Mouse (Mus musculus) neural tube, embryonic 12.5 days (tissue): ENCODE results near the gene Lurap1. TPM values are rescaled to one million over a fixed set of nuclear protein-coding genes. Genes with fewer than 3 reads are reported as not detected.

Experiments
- ATAC-seq: fragments of 200-750 bp; cut with Nextera tagmentation; 2 replicates; pipeline ENCODE4 v1.8.0; 2017; ENCODE audit warnings: low read depth, mild to moderate bottlenecking, moderate TSS enrichment, moderate library complexity; ENCODE audit not compliant: low FRiP score
- H3K27ac ChIP-seq: fragments of 300-500 bp; sonication (generic); 2 replicates; pipeline ENCODE4 v1.5.1; 2016
- H3K27me3 ChIP-seq: fragments of 300-500 bp; sonication (generic); replicated peaks from 2 replicates; pipeline ENCODE4 v1.6.1; 2016; ENCODE audit warnings: mild to moderate bottlenecking
- H3K36me3 ChIP-seq: fragments of 300-500 bp; sonication (generic); 2 replicates; pipeline ENCODE4 v1.6.1; 2016; ENCODE audit warnings: mild to moderate bottlenecking
- H3K4me1 ChIP-seq: fragments of 300-500 bp; sonication (generic); 2 replicates; pipeline ENCODE4 v1.6.1; 2016
- H3K4me2 ChIP-seq: fragments of 300-500 bp; sonication (generic); replicated peaks from 2 replicates; pipeline ENCODE4 v1.6.1; 2016; ENCODE audit warnings: mild to moderate bottlenecking
- H3K4me3 ChIP-seq: fragments of 300-500 bp; sonication (generic); 2 replicates; pipeline ENCODE4 v1.5.1; 2016
- H3K9ac ChIP-seq: fragments of 300-500 bp; sonication (generic); 2 replicates; pipeline ENCODE4 v1.6.1; 2016; ENCODE audit warnings: mild to moderate bottlenecking
- H3K9me3 ChIP-seq: fragments of 300-500 bp; sonication (generic); 2 replicates; pipeline ENCODE4 v1.6.1; 2016; ENCODE audit warnings: mild to moderate bottlenecking
- WGBS: fragments of 180-500 bp; shearing (Covaris S2); methylation state at CpG from one replicate; pipeline ENCODE4 v1.1.7; 2016; 5-methylcytosine and 5-hydroxymethylcytosine counted together
- polyA plus RNA-seq: library from polyadenylated mRNA; unstranded; fragments of >200 nt; fragmentation: Nextera tagmentation; extraction: Ambion mirVana; gene quantifications from 2 replicates; pipeline ENCODE4 v1.2.1, GENCODE M21; 2016

The Lurap1 gene
- polyA plus RNA-seq: 1.6 and 1.7 TPM in 2 replicates

DNA sequence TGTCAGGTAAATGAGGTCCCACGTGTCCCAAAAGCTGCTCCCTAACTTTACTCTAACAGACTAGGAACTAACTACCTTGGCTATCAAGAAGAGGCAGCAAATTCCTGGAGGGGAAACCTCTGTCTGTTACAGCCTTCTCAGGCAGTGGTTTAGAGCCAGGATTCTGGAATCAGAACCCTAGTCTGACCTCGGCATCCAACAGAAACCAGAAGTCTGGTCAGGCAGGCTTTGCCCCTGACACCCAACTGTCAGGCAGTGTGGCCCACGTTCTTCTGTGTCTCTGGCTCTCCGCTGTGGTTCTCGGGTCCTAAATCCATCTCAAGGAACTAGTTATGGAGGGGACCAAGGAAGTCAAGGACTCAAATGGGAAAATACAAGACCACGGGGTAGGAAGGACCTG lies at the start of gene Lurap1:
Gene Lurap1, minus strand, starts transcription at position 101 of the 400 bp plus-strand sequence.
- H3K4me2 ChIP-seq: peak within 1 kb of the TSS; percentile 60
- H3K36me3 ChIP-seq: peaks cover 45% of the 10 kb centered on the region
- H3K27ac ChIP-seq: peak within 1 kb of the TSS; percentile 57; the same call in 1 of the 2 replicates
- no peaks in the 10 kb centered on the region for H3K9me3 ChIP-seq
- peak within 1 kb of the TSS; percentile 88 for H3K9ac ChIP-seq
- WGBS: 83% methylated on average over 6 of the region's 6 CpGs
- no peaks in the 10 kb centered on the region for H3K27me3 ChIP-seq
- ATAC-seq: no peak
- peak within 1 kb of the TSS; percentile 72 for H3K4me3 ChIP-seq
- H3K4me1 ChIP-seq: peaks cover 8% of the 10 kb centered on the region

GRCm38 (mm10) chr4:116198422-116198821 lies 47.3 kb upstream of the Lurap1 start:
- WGBS: 88% methylated on average over 2 of the region's 2 CpGs
- Histone ChIP-seq H3K36me3 (no peaks in the 10 kb centered on the region), H3K4me1 (no peaks in the 10 kb centered on the region), H3K9me3 (no peaks in the 10 kb centered on the region), H3K4me2 (no peak overlapping the region), H3K4me3 (no peak overlapping the region), H3K27me3 (no peaks in the 10 kb centered on the region), H3K27ac (no peak overlapping the region), H3K9ac (no peak overlapping the region)
- ATAC-seq: no peak

DNA sequence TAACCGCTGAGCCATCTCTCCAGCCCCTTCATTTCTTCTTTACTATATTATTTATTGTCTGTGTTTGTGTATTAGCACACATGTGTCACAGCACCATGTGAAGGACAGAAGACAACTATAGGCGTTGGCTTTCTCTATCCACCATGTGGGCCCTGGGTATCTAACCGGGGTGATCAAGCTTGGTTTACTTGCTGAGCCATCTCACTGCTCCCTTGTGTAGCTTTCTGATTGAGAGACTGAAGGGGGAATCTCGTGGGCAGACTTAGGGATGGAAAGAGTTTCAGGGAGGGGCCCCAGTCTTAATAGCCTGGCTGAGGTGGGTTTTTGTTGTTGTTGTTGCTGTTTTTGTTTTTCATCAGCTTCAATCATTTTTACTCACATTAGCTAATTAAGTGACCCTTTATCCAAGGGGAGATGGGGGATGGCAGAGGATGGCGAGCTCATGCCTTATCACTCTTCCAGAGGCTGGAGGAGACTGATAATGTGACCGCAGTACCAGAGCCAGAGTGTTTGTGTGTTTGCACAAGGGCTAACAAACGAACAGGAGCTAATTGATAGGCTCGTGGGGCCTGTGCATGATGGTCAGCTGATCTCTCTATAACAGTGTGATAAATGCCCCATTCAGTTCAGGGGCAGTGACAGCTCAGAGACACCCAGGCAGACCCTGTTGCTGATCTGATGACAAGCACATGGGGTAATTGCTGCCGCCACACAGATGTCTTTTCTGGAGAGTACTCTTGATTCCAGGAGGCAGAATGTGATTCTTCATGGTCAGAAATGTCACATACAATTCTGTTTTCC lies 42.6 kb upstream of the Lurap1 start:
- 78% methylated on average over 9 of the region's 9 CpGs for WGBS
- no peaks in the 10 kb centered on the region for H3K27me3 ChIP-seq
- no peak overlapping the region for H3K27ac ChIP-seq
- H3K9ac ChIP-seq: no peak overlapping the region
- H3K36me3 ChIP-seq: no peaks in the 10 kb centered on the region
- H3K4me3 ChIP-seq: no peak overlapping the region
- no peaks in the 10 kb centered on the region for H3K9me3 ChIP-seq
- H3K4me2 ChIP-seq: no peak overlapping the region
- H3K4me1 ChIP-seq: no peaks in the 10 kb centered on the region
- ATAC-seq: no peak

DNA sequence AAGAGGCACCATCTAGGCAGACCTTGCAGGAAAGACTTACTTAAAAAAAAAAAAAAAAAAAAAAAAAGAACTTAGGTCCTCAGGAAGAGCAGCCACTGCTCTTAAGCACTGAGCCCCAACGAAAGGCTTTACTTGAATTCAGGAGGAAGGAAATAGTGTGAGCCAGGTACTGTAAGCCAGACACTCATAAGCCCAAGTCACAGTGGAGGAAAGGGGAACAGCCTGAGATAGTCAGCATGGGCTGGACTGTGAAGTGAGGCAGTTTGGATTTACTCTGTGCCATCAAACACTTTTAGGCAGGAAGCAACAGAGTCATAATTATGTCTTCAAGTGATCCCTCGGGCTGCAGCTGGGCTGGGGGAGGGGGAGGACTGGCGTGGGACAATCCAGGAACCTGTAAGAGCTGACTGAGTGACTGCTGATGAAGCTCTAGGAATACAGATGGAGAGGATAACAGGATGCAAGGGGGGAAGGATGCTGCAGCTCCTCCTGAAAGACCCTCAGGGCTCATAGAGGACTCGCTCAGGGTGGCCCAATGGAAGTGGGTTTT lies 41.2 kb upstream of the Lurap1 start:
- H3K4me3 ChIP-seq: no peak overlapping the region
- H3K4me1 ChIP-seq: no peaks in the 10 kb centered on the region
- 50% methylated on average over 4 of the region's 4 CpGs for WGBS
- H3K27ac ChIP-seq: no peak overlapping the region
- no peak overlapping the region for H3K9ac ChIP-seq
- no peak overlapping the region for H3K4me2 ChIP-seq
- H3K27me3 ChIP-seq: no peaks in the 10 kb centered on the region
- H3K36me3 ChIP-seq: no peaks in the 10 kb centered on the region
- no peak for ATAC-seq
- no peaks in the 10 kb centered on the region for H3K9me3 ChIP-seq

DNA sequence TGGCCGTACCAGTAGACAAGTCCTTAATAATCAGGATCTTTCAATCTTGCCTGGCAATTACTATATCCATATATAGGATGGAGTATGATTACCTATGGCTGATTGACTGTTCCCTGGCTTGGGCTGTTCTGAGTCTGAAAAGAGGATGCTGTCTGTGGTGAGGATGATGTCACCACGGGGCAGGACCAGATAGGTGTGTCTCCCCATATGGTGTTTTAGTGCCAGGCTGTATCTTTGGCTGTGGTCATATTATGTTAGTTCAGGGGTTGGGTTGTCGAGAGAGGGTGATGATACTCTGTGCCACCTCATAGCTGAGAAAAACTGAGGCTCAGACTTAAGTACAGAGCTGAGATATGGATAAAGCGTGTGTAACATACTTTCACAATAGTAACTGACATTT lies 33.9 kb upstream of the Lurap1 start:
- Histone ChIP-seq H3K27ac (no peak overlapping the region), H3K36me3 (no peaks in the 10 kb centered on the region), H3K9ac (no peak overlapping the region), H3K9me3 (no peaks in the 10 kb centered on the region), H3K4me1 (no peaks in the 10 kb centered on the region), H3K4me2 (no peak overlapping the region), H3K4me3 (no peak overlapping the region), H3K27me3 (no peaks in the 10 kb centered on the region)
- no peak for ATAC-seq
- 88% methylated on average over 4 of the region's 4 CpGs for WGBS

DNA sequence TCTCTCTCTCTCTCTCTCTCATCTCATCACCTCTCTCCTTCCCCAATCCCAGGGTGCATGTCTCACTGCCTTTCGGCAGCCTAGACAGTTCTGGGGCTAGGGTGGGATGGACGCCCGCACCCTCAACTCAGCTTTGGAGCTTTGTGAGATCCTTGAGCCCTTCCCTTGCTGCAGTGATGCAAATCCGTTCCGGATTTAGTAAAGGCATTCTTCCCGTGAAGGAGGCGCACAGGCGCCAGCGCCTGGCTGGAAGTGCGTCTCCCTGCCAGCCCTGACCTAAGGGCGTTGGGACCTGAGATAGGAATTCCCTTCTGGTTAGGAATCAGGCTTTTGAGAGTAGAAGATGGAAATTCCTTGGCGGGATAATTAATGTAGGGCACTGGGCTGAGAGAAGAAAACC lies 31.6 kb upstream of the Lurap1 start:
- WGBS: 11% methylated on average over 12 of the region's 12 CpGs
- H3K4me3 ChIP-seq: no peak overlapping the region
- peak overlapping the region; percentile 39 for H3K4me2 ChIP-seq
- H3K27me3 ChIP-seq: no peaks in the 10 kb centered on the region
- H3K4me1 ChIP-seq: no peaks in the 10 kb centered on the region
- no peak overlapping the region for H3K27ac ChIP-seq
- no peaks in the 10 kb centered on the region for H3K9me3 ChIP-seq
- ATAC-seq: no peak
- no peaks in the 10 kb centered on the region for H3K36me3 ChIP-seq
- no peak overlapping the region for H3K9ac ChIP-seq

DNA sequence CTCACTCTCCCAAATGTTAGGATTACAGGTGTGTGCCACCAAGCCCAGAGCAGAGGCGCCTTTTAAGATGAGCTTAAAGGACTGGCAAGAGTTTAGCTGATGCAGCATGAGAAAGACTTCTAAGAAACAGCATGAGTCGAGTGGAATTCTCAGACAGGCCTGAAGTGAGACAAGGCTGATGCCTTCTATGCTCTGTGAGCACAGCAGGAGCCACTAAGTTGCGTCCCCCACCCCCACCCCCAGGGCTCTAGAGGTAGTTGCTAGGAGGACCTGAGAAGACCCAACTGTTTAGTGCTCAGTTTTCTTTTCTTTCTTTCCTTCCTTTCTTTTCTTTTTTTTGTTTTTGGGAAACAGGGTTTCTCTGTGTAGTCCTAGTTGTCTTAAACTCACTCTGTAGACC lies 30.9 kb upstream of the Lurap1 start:
- Histone ChIP-seq H3K27me3 (no peaks in the 10 kb centered on the region), H3K9ac (no peak overlapping the region), H3K4me3 (no peak overlapping the region), H3K27ac (no peak overlapping the region), H3K36me3 (no peaks in the 10 kb centered on the region), H3K4me1 (peaks cover 4% of the 10 kb centered on the region; the same call in 1 of the 2 replicates), H3K4me2 (no peak overlapping the region), H3K9me3 (no peaks in the 10 kb centered on the region)
- WGBS: 42% methylated on average over 3 of the region's 3 CpGs
- no peak for ATAC-seq

DNA sequence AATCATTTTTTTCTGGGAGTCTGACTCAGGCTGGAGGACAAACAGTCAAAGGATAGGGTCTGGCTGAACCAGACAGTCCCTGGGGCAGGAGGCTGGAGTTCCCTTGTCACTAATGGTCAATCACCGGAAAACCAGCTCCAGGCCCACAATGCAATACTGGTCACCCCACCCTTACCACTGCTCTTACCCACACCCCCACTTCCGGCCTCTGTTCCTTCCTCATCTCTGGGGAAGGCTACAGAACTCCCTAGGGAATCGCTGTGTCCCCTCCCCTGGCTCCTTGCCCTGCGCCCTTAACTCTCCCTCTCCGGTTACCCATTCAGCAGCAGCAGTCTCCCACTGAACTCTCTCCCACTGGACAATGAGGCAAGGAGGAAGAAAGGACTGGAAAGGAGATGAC lies 26.0 kb upstream of the Lurap1 start:
- no peak overlapping the region for H3K4me2 ChIP-seq
- no peak overlapping the region for H3K27ac ChIP-seq
- no peak for ATAC-seq

GRCm38 (mm10) chr4:116176543-116176988 lies 25.4 kb upstream of the Lurap1 start:
- Histone ChIP-seq H3K9ac (no peak overlapping the region), H3K9me3 (no peaks in the 10 kb centered on the region), H3K36me3 (no peaks in the 10 kb centered on the region), H3K4me3 (no peak overlapping the region), H3K27me3 (no peaks in the 10 kb centered on the region), H3K4me2 (peak overlapping the region; percentile 40), H3K4me1 (peaks cover 13% of the 10 kb centered on the region), H3K27ac (no peak overlapping the region)
- 43% methylated on average over 10 of the region's 10 CpGs for WGBS
- ATAC-seq: peak; percentile 56

More for the DNA sequence above, 26.0 kb upstream of the Lurap1 start:
- Histone ChIP-seq H3K9me3 (no peaks in the 10 kb centered on the region), H3K9ac (no peak overlapping the region), H3K27me3 (no peaks in the 10 kb centered on the region), H3K4me3 (no peak overlapping the region), H3K4me1 (peaks cover 13% of the 10 kb centered on the region), H3K36me3 (no peaks in the 10 kb centered on the region)
- WGBS: 28% methylated on average over 5 of the region's 5 CpGs

DNA sequence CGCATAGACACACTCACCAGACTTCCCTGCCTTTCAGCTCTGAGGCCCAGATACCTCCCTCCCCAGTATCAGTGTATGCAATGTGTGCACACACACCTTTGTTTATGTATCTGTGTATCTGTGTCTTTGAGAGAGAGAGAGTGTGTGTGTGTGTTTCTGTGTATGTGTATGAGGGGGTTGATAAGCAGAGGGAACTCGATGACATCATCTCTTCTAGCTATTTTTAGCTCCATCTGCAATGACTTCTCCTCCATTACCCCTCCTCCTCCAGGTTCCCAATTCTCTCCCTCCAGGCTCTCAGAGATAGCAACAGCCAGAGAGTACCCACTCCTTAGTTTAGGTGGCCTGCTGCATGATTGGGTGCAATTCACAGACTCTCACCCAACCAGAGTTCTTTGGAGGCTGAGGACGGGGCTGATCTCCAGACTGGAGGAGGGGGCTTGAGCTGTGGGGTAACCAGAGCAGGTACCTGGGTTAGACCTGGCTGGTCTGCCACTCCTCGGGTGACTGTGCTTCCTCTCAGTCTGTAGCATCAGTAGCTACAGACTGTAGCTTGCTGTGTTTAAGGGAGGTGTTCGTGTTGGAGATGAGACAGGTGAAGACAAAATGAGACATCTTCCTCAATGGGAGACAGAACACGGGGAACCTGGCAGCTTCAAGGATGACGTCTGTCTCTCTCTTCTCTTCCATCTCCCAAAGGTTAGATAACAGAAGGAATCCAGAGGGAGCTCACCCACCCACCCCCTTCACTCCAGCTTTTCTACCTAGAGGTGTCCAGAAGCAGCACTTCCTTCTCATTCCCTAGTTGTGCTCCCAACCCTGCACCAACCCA lies 24.8 kb upstream of the Lurap1 start:
- Histone ChIP-seq H3K4me2 (no peak overlapping the region), H3K27ac (no peak overlapping the region)

GRCm38 (mm10) chr4:116175136-116175535 lies 24.0 kb upstream of the Lurap1 start:
- no peak overlapping the region for H3K4me2 ChIP-seq
- no peaks in the 10 kb centered on the region for H3K27me3 ChIP-seq
- no peak overlapping the region for H3K27ac ChIP-seq
- H3K9ac ChIP-seq: no peak overlapping the region
- H3K4me1 ChIP-seq: peaks cover 13% of the 10 kb centered on the region
- no peaks in the 10 kb centered on the region for H3K9me3 ChIP-seq
- no peak for ATAC-seq
- H3K36me3 ChIP-seq: no peaks in the 10 kb centered on the region
- no peak overlapping the region for H3K4me3 ChIP-seq

More for the DNA sequence above, 24.8 kb upstream of the Lurap1 start:
- no peak overlapping the region for H3K9ac ChIP-seq
- H3K27me3 ChIP-seq: no peaks in the 10 kb centered on the region
- no peaks in the 10 kb centered on the region for H3K36me3 ChIP-seq
- H3K9me3 ChIP-seq: no peaks in the 10 kb centered on the region
- H3K4me1 ChIP-seq: peaks cover 13% of the 10 kb centered on the region
- ATAC-seq: no peak
- H3K4me3 ChIP-seq: no peak overlapping the region
- 78% methylated on average over 7 of the region's 7 CpGs for WGBS

DNA sequence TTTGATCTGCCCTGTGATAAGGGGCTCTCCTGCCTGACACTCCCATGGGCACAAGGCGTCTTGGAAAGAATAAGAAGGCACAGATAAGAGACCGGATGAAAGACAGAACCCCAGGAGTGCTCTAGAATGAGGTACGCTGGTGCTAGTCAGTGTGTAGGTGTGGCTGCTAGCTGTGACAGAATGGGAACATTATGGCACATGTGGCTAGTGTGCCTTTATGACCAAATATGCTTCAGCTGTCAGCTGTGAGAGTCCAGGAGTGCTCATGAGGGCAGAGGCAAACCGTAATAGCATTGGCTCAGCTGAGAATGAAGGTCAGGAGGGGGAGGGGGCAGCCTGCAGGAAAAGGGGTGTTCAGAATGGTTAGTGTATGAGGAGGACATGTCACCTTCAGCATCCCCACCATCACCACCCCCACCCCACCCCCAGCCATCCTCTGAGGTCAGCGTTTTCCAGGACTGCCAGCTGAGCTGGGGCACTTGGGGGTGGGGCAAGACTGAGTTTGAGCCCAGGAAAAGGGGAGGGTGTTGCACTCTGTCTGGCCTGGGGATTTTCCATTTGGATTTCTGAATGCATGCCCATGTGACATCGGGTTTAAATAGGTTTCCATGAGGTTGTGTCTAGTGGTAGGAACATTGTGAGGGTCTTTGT lies 23.5 kb upstream of the Lurap1 start:
- peaks cover 13% of the 10 kb centered on the region for H3K4me1 ChIP-seq
- no peaks in the 10 kb centered on the region for H3K36me3 ChIP-seq
- 56% methylated on average over 6 of the region's 6 CpGs for WGBS
- H3K9me3 ChIP-seq: no peaks in the 10 kb centered on the region
- no peak overlapping the region for H3K9ac ChIP-seq
- no peak overlapping the region for H3K4me3 ChIP-seq
- no peak overlapping the region for H3K27ac ChIP-seq
- H3K27me3 ChIP-seq: no peaks in the 10 kb centered on the region
- 0 out of 2 replicates have a peak, but pooled peaks have one; percentile 23 for ATAC-seq
- H3K4me2 ChIP-seq: no peak overlapping the region
